Mouse (Mus musculus): Measurements from ENCODE around the gene Sema7a. TPM values are rescaled to one million over a fixed set of nuclear protein-coding genes. Genes with fewer than 3 reads are reported as not detected.

Gene Sema7a
- total and polyA plus RNA-seq, 3 experiments, result 0.03 TPM; not detected in 2

DNA sequence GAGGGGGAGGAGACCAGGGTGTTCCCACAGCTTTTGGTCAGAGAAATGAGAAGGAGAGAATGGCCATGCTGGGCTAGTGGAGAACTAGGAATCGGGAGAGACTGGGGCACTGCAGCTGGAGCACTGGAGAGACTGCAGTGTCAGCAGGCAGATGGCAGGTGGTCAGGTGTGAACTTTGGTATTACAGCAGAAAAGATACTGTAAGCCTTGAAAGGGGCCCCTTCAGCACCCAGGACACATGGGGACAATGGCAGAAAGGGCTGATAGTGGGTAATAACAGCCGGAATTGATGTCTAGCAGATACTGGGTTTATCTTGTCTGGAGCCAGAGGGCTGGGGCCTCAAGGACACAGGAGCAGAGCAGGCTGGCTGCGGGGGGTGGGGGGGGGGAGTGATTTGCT lies 38.9 kb downstream of the Sema7a start:
- no peak for DNase-seq (ENCODE audit: low read depth, low spot score)
- Histone ChIP-seq H3K9ac (ENCODE audit: control insufficient read depth, low read depth, low read length, poor library complexity, severe bottlenecking) (no peak overlapping the region), H3K4me1 (ENCODE audit: control insufficient read depth in 1 of 2, insufficient read depth in 2 of 2, low read length in 2 of 2) (peaks cover 0 to 10% of the 10 kb centered on the region in 2 experiments; a peak in 1 of 4 replicates), H3K9me3 (replicated peaks; ENCODE audit: insufficient read depth, low read length) (no peaks in the 10 kb centered on the region), H3K27me3 (ENCODE audit: control insufficient read depth in 1 of 2, insufficient read depth in 2 of 2, low read length in 2 of 2) (no peaks in the 10 kb centered on the region), H3K27ac (ENCODE audit: control insufficient read depth, low read depth, low read length) (no peak overlapping the region), H3K36me3 (ENCODE audit: control insufficient read depth in 1 of 2, insufficient read depth in 2 of 2, low read length in 2 of 2) (no peaks in the 10 kb centered on the region), H3K4me3 (ENCODE audit: control insufficient read depth in 1 of 2, insufficient read depth in 1 of 2, low read depth in 2 of 2, low read length in 2 of 2) (no peak overlapping the region), H3K79me2 (ENCODE audit: control insufficient read depth, insufficient read depth, low read length, poor library complexity) (no peaks in the 10 kb centered on the region)
- TF ChIP-seq CHD1 (IDR thresholded peaks at IDR 0.05; ENCODE audit: low read depth, low read length) (no peak), EP300 (IDR thresholded peaks at IDR 0.05; ENCODE audit: low read depth in 1 of 2, low read length in 2 of 2) (no peak), ELF1 (IDR thresholded peaks at IDR 0.05; ENCODE audit: low read depth, low read length) (no peak), HCFC1 (IDR thresholded peaks at IDR 0.05; ENCODE audit: low read depth, low read length) (no peak), USF1 (IDR thresholded peaks at IDR 0.05; ENCODE audit: low read depth, low read length) (no peak), ETS1 (IDR thresholded peaks at IDR 0.05; ENCODE audit: low read depth, low read length) (no peak)

DNA sequence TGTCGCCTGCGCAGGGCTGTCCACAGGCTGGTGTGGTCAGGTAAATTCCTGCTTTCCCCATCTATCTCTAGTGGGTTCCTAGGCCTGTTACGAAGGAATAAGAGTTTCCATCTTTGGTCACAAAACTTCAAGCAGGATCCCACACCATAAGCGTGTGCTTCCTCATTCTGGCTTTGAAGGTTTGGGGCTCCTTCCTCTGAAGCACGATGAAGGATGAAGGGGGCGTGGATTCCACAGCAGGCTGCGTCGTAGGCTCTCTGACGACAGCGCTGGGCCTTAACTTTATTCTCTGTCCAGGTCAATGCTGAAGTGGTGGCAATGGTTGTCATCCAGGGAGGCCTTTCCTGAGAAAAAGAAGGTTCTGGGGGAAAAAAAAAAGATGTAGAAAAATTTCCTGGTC lies 40.7 kb downstream of the Sema7a start:
- H3K4me1 ChIP-seq (ENCODE audit: control insufficient read depth in 1 of 2, insufficient read depth in 2 of 2, low read length in 2 of 2), result peaks cover 0 to 10% of the 10 kb centered on the region in 2 experiments; a peak in 1 of 4 replicates
- H3K9ac ChIP-seq (ENCODE audit: control insufficient read depth, low read depth, low read length, poor library complexity, severe bottlenecking), result no peak overlapping the region
- TF ChIP-seq ETS1 (IDR thresholded peaks at IDR 0.05; ENCODE audit: low read depth, low read length) (no peak), MAFK (IDR thresholded peaks at IDR 0.05; ENCODE audit: borderline replicate concordance, low read depth, low read length) (no peak), MYB (IDR thresholded peaks at IDR 0.05; ENCODE audit: low read depth, low read length) (no peak), CTCF (IDR thresholded peaks at IDR 0.05 in 2 of 3, conservative IDR thresholded peaks at IDR 0.05 in 1 of 3; ENCODE audit: control insufficient read depth in 1 of 3, insufficient read depth in 1 of 3, low read depth in 2 of 3, low read length in 3 of 3, poor library complexity in 1 of 3, severe bottlenecking in 1 of 3) (no peak), CHD2 (IDR thresholded peaks at IDR 0.05; ENCODE audit: low read length) (no peak), MEF2A (IDR thresholded peaks at IDR 0.05; ENCODE audit: extremely low read depth, insufficient replicate concordance, low read depth, low read length, poor library complexity, severe bottlenecking) (no peak), JUND (IDR thresholded peaks at IDR 0.05; ENCODE audit: low read depth, low read length) (no peak), TAL1 (IDR thresholded peaks at IDR 0.05; ENCODE audit: low read length) (no peak), MAX (IDR thresholded peaks at IDR 0.05; ENCODE audit: low read length) (no peak), UBTF (IDR thresholded peaks at IDR 0.05; ENCODE audit: borderline replicate concordance, insufficient read depth, low read depth, low read length) (no peak), POLR2AphosphoS2 (IDR thresholded peaks at IDR 0.05; ENCODE audit: low read length) (no peak)

More for the DNA sequence above, 40.7 kb downstream of the Sema7a start:
- DNase-seq (ENCODE audit: low read depth, low spot score), result peak; percentile 44
- Histone ChIP-seq H3K79me2 (ENCODE audit: control insufficient read depth, insufficient read depth, low read length, poor library complexity) (no peaks in the 10 kb centered on the region), H3K36me3 (ENCODE audit: control insufficient read depth in 1 of 2, insufficient read depth in 2 of 2, low read length in 2 of 2) (no peaks in the 10 kb centered on the region), H3K9me3 (replicated peaks; ENCODE audit: insufficient read depth, low read length) (no peaks in the 10 kb centered on the region), H3K27ac (ENCODE audit: control insufficient read depth, low read depth, low read length) (no peak overlapping the region), H3K27me3 (ENCODE audit: control insufficient read depth in 1 of 2, insufficient read depth in 2 of 2, low read length in 2 of 2) (no peaks in the 10 kb centered on the region), H3K4me3 (ENCODE audit: control insufficient read depth in 1 of 2, insufficient read depth in 1 of 2, low read depth in 2 of 2, low read length in 2 of 2) (no peak overlapping the region)

All from MEL (cell line).